Mouse (Mus musculus) intestine, embryonic 16.5 days (tissue): ENCODE measurements at regions not wholly inside any gene's neighbourhood (a gene's known extent, or its start where the extent isn't known, plus 50 kb on each side); places are given as distances from the start of the nearest gene placed in this dataset.

Experiments
- ATAC-seq: fragments of 200-750 bp; cut with Nextera tagmentation; 2 replicates; pipeline ENCODE4 v1.8.0; 2017; ENCODE audit warnings: moderate TSS enrichment, moderate library complexity
- H3K27ac ChIP-seq: fragments of 300-500 bp; sonication (generic); 2 replicates; pipeline ENCODE4 v1.5.1; 2014; ENCODE audit warnings: mild to moderate bottlenecking, low read length
- H3K27me3 ChIP-seq: fragments of 300-500 bp; sonication (generic); replicated peaks from 2 replicates; pipeline ENCODE4 v1.6.1; 2014; ENCODE audit warnings: low read length, control low read depth, mixed read lengths; ENCODE audit not compliant: control insufficient read depth, insufficient read depth
- H3K36me3 ChIP-seq: fragments of 300-500 bp; sonication (generic); 2 replicates; pipeline ENCODE4 v1.6.1; 2014; ENCODE audit warnings: low read length, control low read depth; ENCODE audit not compliant: control insufficient read depth, insufficient read depth
- H3K4me1 ChIP-seq: fragments of 300-500 bp; sonication (generic); 2 replicates; pipeline ENCODE4 v1.6.1; 2014; ENCODE audit warnings: low read length, control low read depth, mixed read lengths; ENCODE audit not compliant: control insufficient read depth, insufficient read depth
- H3K4me2 ChIP-seq: fragments of 300-500 bp; sonication (generic); 2 replicates; pipeline ENCODE4 v1.6.1; 2014; ENCODE audit warnings: low read depth, low read length, control low read depth
- H3K4me3 ChIP-seq: fragments of 300-500 bp; sonication (generic); 2 replicates; pipeline ENCODE4 v1.5.1; 2014; ENCODE audit warnings: mild to moderate bottlenecking, low read length
- H3K9ac ChIP-seq: fragments of 300-500 bp; sonication (generic); 2 replicates; pipeline ENCODE4 v1.6.1; 2014; ENCODE audit warnings: low read depth, low read length
- H3K9me3 ChIP-seq: fragments of 300-500 bp; sonication (generic); 2 replicates; pipeline ENCODE4 v1.6.1; 2016; ENCODE audit warnings: low read length, control low read depth; ENCODE audit not compliant: control insufficient read depth
- WGBS: fragments of 180-500 bp; shearing (Covaris S2); extraction: QIAGEN DNeasy Blood & Tissue Kit; methylation state at CpG from one replicate; pipeline ENCODE4 v1.1.7; 2014; 5-methylcytosine and 5-hydroxymethylcytosine counted together

DNA sequence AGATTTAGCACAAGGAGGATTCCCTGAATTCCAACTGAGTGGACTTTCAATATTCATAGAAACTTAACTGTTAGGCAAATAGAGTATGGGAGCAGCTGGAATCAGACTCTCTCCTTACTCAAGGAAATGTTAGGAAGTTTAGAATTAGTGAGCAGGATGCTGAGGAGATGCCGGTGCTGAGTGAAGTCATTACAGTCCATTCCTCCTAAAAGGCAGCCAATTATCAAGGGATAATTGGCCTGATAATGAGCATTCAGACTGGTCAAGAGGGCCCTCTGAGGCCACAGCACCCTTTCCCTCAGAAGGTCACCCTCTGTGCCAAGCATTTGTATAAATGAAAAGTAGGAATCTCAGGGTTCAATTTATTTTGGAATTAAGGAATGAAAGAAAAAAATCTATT lies 590.6 kb downstream of the Gm43517 start:
- WGBS, result 81% methylated on average over 1 of the region's 1 CpGs
- Histone ChIP-seq H3K27me3 (no peaks in the 10 kb centered on the region), H3K4me1 (no peaks in the 10 kb centered on the region), H3K4me2 (no peak overlapping the region), H3K36me3 (no peaks in the 10 kb centered on the region), H3K27ac (no peak overlapping the region), H3K4me3 (no peak overlapping the region), H3K9ac (no peak overlapping the region), H3K9me3 (no peaks in the 10 kb centered on the region)
- ATAC-seq, result no peak

GRCm38 (mm10) chr12:49992501-49993079 lies 607.6 kb downstream of the Gm43517 start:
- WGBS, result 57% methylated on average over 7 of the region's 7 CpGs
- no peaks in the 10 kb centered on the region for H3K27me3 ChIP-seq
- no peak overlapping the region for H3K4me3 ChIP-seq
- no peak for ATAC-seq
- no peak overlapping the region for H3K9ac ChIP-seq
- no peak overlapping the region for H3K4me2 ChIP-seq
- no peaks in the 10 kb centered on the region for H3K36me3 ChIP-seq
- no peaks in the 10 kb centered on the region for H3K4me1 ChIP-seq
- no peaks in the 10 kb centered on the region for H3K9me3 ChIP-seq
- no peak overlapping the region for H3K27ac ChIP-seq

DNA sequence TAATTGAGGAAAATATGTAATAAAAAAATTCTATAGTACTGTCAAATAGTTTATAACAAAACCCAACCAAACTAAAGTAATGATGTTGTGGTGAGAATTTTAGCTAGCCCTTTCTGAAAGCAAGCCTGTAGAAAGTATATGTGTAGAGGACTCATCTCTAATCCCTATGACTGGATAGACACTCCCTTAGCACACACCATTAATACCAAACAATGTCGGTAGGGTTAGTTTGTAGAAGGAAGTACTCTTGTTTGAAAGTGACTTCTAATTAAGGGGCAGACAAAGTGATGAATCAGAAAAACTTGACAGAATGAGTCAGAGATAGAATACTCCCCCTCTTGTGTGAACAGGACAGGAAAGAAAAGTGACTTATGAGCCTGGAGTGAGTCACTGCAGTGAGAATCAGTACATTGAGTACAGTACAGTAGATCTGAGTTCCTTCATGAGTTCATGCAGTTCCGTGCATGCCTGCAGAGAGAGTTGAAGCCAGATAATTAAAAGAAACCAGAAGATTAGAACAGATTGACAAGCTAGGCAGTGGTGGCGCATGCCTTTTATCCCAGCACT lies 610.0 kb downstream of the Prkd1 start:
- H3K27me3 ChIP-seq, result no peaks in the 10 kb centered on the region
- ATAC-seq, result no peak
- WGBS, result 73% methylated on average over 3 of the region's 3 CpGs
- H3K27ac ChIP-seq, result no peak overlapping the region
- no peaks in the 10 kb centered on the region for H3K4me1 ChIP-seq
- H3K9me3 ChIP-seq, result no peaks in the 10 kb centered on the region
- no peak overlapping the region for H3K4me3 ChIP-seq
- no peaks in the 10 kb centered on the region for H3K36me3 ChIP-seq
- no peak overlapping the region for H3K9ac ChIP-seq
- H3K4me2 ChIP-seq, result no peak overlapping the region

DNA sequence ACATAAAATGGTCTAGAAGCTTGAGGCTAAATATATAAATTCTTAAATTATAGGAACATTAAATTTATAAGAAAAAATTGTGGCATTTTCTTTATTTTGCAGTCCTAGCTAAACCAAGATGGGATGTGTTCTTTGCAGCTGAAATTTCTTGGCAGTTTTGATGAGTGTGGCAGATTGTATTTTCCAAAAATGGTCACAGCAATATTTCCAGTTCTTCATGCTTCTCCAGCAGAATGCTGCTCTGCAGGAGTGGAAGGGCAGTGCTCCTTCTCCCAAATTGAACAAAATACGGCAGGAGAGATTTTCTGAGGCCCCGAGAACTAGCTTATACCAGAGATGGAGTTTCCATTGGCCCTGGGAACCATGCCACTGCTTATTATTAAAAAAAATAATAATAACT lies 587.6 kb downstream of the Prkd1 start:
- 84% methylated on average over 2 of the region's 2 CpGs for WGBS
- ATAC-seq, result no peak
- H3K9ac ChIP-seq, result no peak overlapping the region

DNA sequence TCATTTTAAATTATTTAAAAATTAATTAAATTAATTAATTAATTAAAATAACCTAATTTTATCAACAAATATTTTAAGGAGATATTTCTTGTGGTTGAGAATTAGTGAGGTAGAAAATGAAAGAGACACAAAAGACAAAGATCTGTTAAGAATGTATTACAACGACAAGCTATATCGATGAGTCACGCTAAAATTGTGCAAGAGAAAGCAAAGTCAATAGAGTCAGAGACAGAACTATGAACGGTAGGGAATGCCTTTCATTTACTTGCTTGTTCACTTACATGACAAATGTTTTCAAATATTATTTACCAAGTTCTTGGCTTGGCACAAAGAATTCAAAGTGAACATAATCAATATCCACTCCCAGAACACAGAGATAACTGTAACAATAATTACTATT lies 582.5 kb downstream of the Prkd1 start:
- H3K4me2 ChIP-seq, result no peak overlapping the region
- no peak overlapping the region for H3K4me3 ChIP-seq
- H3K36me3 ChIP-seq, result no peaks in the 10 kb centered on the region
- no peak overlapping the region for H3K27ac ChIP-seq
- WGBS, result 86% methylated on average over 4 of the region's 4 CpGs
- H3K27me3 ChIP-seq, result no peaks in the 10 kb centered on the region
- H3K4me1 ChIP-seq, result no peaks in the 10 kb centered on the region
- no peak for ATAC-seq
- no peaks in the 10 kb centered on the region for H3K9me3 ChIP-seq
- H3K9ac ChIP-seq, result no peak overlapping the region

More for the DNA sequence above, 587.6 kb downstream of the Prkd1 start:
- Histone ChIP-seq H3K4me1 (no peaks in the 10 kb centered on the region), H3K4me2 (no peak overlapping the region), H3K9me3 (no peaks in the 10 kb centered on the region), H3K27me3 (no peaks in the 10 kb centered on the region), H3K4me3 (no peak overlapping the region), H3K36me3 (no peaks in the 10 kb centered on the region), H3K27ac (no peak overlapping the region)

DNA sequence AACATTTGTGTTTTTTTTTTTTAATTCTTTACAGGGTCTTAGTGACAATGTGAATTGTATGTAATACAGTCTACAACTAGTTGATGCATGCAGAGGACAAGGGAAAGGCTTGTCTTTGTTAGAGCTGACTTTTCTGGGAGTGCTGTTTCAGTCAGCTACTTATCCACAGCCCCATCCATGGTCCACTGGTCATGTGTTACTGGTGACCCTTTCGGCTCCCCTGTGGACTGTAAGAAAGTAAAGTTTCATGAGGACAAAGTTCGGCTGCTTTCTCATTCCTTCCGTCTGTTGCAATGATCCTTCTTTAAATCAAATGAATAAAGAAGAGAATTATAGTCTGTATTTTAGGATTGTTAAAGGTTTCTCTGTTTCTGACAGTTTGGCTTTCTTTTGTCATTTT lies 577.1 kb downstream of the Prkd1 start:
- Histone ChIP-seq H3K9me3 (no peaks in the 10 kb centered on the region), H3K27me3 (no peaks in the 10 kb centered on the region), H3K4me2 (no peak overlapping the region), H3K4me3 (no peak overlapping the region), H3K4me1 (no peaks in the 10 kb centered on the region), H3K27ac (no peak overlapping the region), H3K9ac (no peak overlapping the region), H3K36me3 (no peaks in the 10 kb centered on the region)
- ATAC-seq, result no peak
- WGBS, result 44% methylated on average over 3 of the region's 3 CpGs

- no peaks in the 10 kb centered on the region for H3K36me3 ChIP-seq
- H3K27ac ChIP-seq, result no peak overlapping the region
- H3K4me1 ChIP-seq, result no peaks in the 10 kb centered on the region
- H3K9me3 ChIP-seq, result no peaks in the 10 kb centered on the region
- H3K27me3 ChIP-seq, result no peaks in the 10 kb centered on the region
- 42% methylated on average over 1 of the region's 1 CpGs for WGBS
- no peak for ATAC-seq
- H3K4me2 ChIP-seq, result no peak overlapping the region
- H3K9ac ChIP-seq, result no peak overlapping the region
- H3K4me3 ChIP-seq, result no peak overlapping the region
Observed at GRCm38 (mm10) chr12:50072359-50072758, 576.5 kb downstream of the Prkd1 start.

GRCm38 (mm10) chr12:50073684-50074083 lies 575.2 kb downstream of the Prkd1 start:
- 63% methylated on average over 2 of the region's 2 CpGs for WGBS
- no peak overlapping the region for H3K9ac ChIP-seq
- no peaks in the 10 kb centered on the region for H3K4me1 ChIP-seq
- H3K4me2 ChIP-seq, result no peak overlapping the region
- H3K4me3 ChIP-seq, result no peak overlapping the region
- no peaks in the 10 kb centered on the region for H3K9me3 ChIP-seq
- no peaks in the 10 kb centered on the region for H3K27me3 ChIP-seq
- H3K36me3 ChIP-seq, result no peaks in the 10 kb centered on the region
- no peak overlapping the region for H3K27ac ChIP-seq
- ATAC-seq, result no peak

DNA sequence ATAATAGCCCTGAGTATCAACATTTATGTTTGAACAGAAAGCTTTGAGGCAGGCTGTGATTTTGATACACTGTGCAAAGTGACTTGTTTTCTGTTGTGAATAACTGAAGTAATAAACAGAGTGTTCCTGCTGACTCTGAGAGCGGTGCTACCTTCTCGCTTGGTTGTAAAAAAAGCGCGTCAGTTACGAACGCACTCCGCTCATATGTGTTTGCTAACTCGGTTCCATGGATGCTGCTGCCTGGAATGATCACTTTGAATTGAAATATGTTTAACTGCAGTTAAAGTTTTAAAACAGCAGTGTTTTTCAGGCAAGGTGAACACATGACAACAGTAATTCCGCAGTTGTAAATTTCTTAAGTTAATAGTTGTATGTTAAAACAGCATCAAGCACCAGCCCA lies 567.7 kb downstream of the Prkd1 start:
- 90% methylated on average over 9 of the region's 9 CpGs for WGBS
- no peak overlapping the region for H3K4me3 ChIP-seq
- H3K4me2 ChIP-seq, result no peak overlapping the region
- ATAC-seq, result no peak
- no peak overlapping the region for H3K9ac ChIP-seq
- no peaks in the 10 kb centered on the region for H3K36me3 ChIP-seq
- no peaks in the 10 kb centered on the region for H3K9me3 ChIP-seq
- H3K4me1 ChIP-seq, result no peaks in the 10 kb centered on the region
- no peak overlapping the region for H3K27ac ChIP-seq
- H3K27me3 ChIP-seq, result no peaks in the 10 kb centered on the region

DNA sequence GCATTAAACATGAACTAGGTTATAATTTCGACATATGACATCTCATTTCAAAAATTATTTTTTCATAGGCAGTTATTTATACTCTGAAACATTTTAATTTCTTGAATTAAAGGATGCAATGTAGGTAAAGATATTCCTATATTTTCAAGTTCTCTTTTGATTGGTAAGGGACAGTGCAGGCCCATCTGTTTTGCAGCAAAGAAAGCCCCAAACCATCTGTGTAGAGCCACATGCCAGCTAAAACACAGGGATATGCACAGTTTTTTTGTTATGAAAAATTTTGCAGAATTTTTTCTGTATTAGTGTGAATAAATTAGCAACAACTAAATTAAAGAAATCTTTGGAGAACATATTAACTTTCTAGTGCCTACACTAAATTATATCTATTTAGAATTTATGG lies 567.3 kb downstream of the Prkd1 start:
- no peaks in the 10 kb centered on the region for H3K36me3 ChIP-seq
- no peak for ATAC-seq
- 85% methylated on average over 1 of the region's 1 CpGs for WGBS
- no peak overlapping the region for H3K27ac ChIP-seq
- no peaks in the 10 kb centered on the region for H3K27me3 ChIP-seq
- H3K9me3 ChIP-seq, result no peaks in the 10 kb centered on the region
- H3K9ac ChIP-seq, result no peak overlapping the region
- H3K4me3 ChIP-seq, result no peak overlapping the region
- no peaks in the 10 kb centered on the region for H3K4me1 ChIP-seq
- H3K4me2 ChIP-seq, result no peak overlapping the region
